Mouse (Mus musculus) hindbrain, embryonic 11.5 days (tissue): ENCODE data around the gene Ybx2. TPM values are rescaled to one million over a fixed set of nuclear protein-coding genes. Genes with fewer than 3 reads are reported as not detected.

ENCODE experiments used
- ATAC-seq: fragments of 200-750 bp; cut with Nextera tagmentation; 2 replicates; pipeline ENCODE4 v1.8.0; 2017; ENCODE audit warnings: mild to moderate bottlenecking, moderate TSS enrichment, moderate library complexity; ENCODE audit not compliant: low FRiP score
- DNase-seq: peaks from one replicate; pipeline ENCODE4 v3.0.0-alpha.2; 2015; ENCODE audit warnings: low spot score
- H3K27ac ChIP-seq: fragments of 300-500 bp; sonication (generic); 2 replicates; pipeline ENCODE4 v1.5.1; 2014; ENCODE audit warnings: mild to moderate bottlenecking, low read depth, low read length
- H3K27me3 ChIP-seq: fragments of 300-500 bp; sonication (generic); 2 replicates; pipeline ENCODE4 v1.6.1; 2014; ENCODE audit warnings: mild to moderate bottlenecking, low read length, moderate library complexity, mixed read lengths; ENCODE audit not compliant: control insufficient read depth, insufficient read depth
- H3K36me3 ChIP-seq: fragments of 300-500 bp; sonication (generic); 2 replicates; pipeline ENCODE4 v1.6.1; 2014; ENCODE audit warnings: mild to moderate bottlenecking, low read length, moderate library complexity, mixed read lengths; ENCODE audit not compliant: control insufficient read depth, insufficient read depth
- H3K4me1 ChIP-seq: fragments of 300-500 bp; sonication (generic); replicated peaks from 2 replicates; pipeline ENCODE4 v1.6.1; 2014; ENCODE audit warnings: low read length, mixed read lengths; ENCODE audit not compliant: control insufficient read depth, insufficient read depth
- H3K4me2 ChIP-seq: fragments of 300-500 bp; sonication (generic); replicated peaks from 2 replicates; pipeline ENCODE4 v1.6.1; 2014; ENCODE audit warnings: mild to moderate bottlenecking, low read depth, low read length
- H3K4me3 ChIP-seq: fragments of 300-500 bp; sonication (generic); 2 replicates; pipeline ENCODE4 v1.5.1; 2014; ENCODE audit warnings: low read depth, low read length
- H3K9ac ChIP-seq: fragments of 300-500 bp; sonication (generic); 2 replicates; pipeline ENCODE4 v1.6.1; 2014; ENCODE audit warnings: low read depth, low read length
- H3K9me3 ChIP-seq: fragments of 300-500 bp; sonication (generic); 2 replicates; pipeline ENCODE4 v1.6.1; 2016; ENCODE audit warnings: low read length; ENCODE audit not compliant: control insufficient read depth
- WGBS: fragments of 180-500 bp; shearing (Covaris S2); extraction: QIAGEN DNeasy Blood & Tissue Kit; methylation state at CpG from one replicate; pipeline ENCODE4 v1.1.7; 2014; 5-methylcytosine and 5-hydroxymethylcytosine counted together
- polyA plus RNA-seq: library from polyadenylated mRNA; unstranded; fragments of >200 nt; fragmentation: Nextera tagmentation; extraction: Ambion mirVana; gene quantifications from 2 replicates; pipeline ENCODE4 v1.2.1, GENCODE M21; 2014

Ybx2 gene
- polyA plus RNA-seq, 1 experiment from 2014 or later: 4.8 TPM

DNA sequence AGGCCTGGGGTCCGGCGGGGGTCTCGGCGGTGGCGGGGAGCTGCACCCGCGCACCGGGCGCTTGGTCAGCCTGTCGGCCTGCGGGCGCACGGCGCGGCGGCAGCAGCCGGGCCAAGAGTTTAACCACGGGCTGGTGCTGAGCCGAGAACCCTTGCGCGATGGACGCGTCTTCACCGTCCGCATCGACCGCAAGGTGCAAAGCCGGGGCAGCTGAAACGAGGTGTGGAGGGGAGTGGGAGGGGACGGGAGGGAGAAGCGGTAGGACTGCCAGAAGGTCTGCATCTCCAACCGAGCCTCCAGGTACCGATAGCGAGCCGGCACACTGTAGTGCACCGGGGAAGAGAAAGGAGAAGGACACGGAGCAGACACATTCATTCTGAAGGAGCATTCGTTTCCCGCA lies 33.6 kb upstream of the Ybx2 start:
- Histone ChIP-seq H3K9me3 (no peaks in the 10 kb centered on the region), H3K4me1 (peaks cover 14% of the 10 kb centered on the region), H3K27ac (peak overlapping the region; percentile 96), H3K4me3 (peak overlapping the region; percentile 92), H3K36me3 (peaks cover 17% of the 10 kb centered on the region), H3K4me2 (peak overlapping the region; percentile 97), H3K27me3 (no peaks in the 10 kb centered on the region), H3K9ac (peak overlapping the region; percentile 96)
- WGBS: 0% methylated on average over 34 of the region's 39 CpGs
- DNase-seq: no peak
- peak; percentile 34; the same call in 1 of the 2 replicates for ATAC-seq

DNA sequence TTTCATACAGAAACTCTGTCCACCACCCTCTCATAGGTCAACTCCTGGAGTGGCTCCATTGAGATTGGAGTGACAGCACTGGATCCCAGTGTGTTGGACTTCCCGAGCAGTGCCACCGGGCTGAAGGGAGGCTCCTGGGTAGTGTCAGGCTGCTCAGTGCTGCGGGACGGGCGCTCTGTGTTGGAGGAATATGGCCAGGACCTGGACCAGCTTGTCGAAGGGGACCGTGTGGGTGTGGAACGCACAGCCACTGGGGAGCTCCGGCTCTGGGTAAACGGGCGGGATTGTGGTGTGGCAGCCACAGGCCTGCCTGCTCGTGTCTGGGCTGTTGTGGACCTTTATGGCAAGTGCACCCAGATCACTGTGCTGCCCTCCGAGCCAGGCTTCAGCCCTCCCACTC lies 32.6 kb upstream of the Ybx2 start:
- H3K9ac ChIP-seq: no peak overlapping the region
- H3K9me3 ChIP-seq: no peaks in the 10 kb centered on the region
- peak overlapping the region; percentile 92 for H3K4me3 ChIP-seq
- no peaks in the 10 kb centered on the region for H3K27me3 ChIP-seq
- H3K4me2 ChIP-seq: peak overlapping the region; percentile 97
- ATAC-seq: no peak
- peaks cover 21% of the 10 kb centered on the region for H3K36me3 ChIP-seq
- DNase-seq: no peak
- no peak overlapping the region for H3K27ac ChIP-seq
- H3K4me1 ChIP-seq: peaks cover 14% of the 10 kb centered on the region
- 91% methylated on average over 12 of the region's 13 CpGs for WGBS

DNA sequence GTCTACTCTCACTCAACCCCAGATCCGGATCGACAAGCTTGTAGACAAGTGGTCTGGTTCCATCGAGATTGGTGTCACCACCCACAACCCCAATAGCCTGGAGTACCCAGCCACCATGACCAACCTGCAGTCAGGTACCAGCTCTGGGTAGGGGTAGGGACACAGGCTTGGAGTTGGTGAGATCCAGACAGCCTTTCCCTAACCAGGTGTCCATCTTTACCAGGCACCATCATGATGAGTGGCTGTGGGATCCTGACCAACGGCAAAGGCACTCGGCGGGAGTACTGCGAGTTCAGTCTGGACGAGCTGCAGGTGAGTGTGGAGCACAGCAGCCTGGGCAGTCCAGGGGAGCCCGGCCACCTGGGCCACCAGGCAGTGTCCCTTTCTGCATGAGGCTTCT lies 31.3 kb upstream of the Ybx2 start:
- Histone ChIP-seq H3K4me3 (no peak overlapping the region), H3K4me1 (peaks cover 12% of the 10 kb centered on the region), H3K9ac (no peak overlapping the region), H3K4me2 (no peak overlapping the region), H3K27me3 (no peaks in the 10 kb centered on the region), H3K27ac (no peak overlapping the region), H3K9me3 (no peaks in the 10 kb centered on the region), H3K36me3 (peaks cover 24% of the 10 kb centered on the region)
- ATAC-seq (no peak), DNase-seq (no peak)
- WGBS: 91% methylated on average over 9 of the region's 9 CpGs

DNA sequence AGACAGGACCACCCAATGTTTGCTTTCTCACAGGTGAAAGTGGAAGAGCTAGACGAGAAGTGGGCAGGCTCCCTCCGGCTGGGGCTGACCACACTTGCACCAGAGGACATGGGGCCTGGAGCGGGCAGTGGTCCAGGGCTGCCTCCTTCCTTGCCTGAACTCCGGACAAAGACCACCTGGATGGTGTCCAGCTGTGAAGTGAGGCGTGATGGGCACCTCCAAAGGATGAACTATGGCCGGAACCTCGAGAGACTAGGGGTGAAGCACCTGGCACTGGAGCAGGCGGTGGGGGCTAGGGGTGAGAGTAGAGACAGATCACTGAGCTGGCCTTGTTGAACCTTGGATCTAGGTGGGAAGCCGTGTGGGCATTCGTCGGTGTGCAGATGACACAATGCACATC lies 27.0 kb upstream of the Ybx2 start:
- Histone ChIP-seq H3K27me3 (no peaks in the 10 kb centered on the region), H3K4me2 (no peak overlapping the region), H3K4me1 (0 out of 2 replicates have a peak, but pooled peaks cover 3% of the 10 kb centered on the region), H3K9me3 (no peaks in the 10 kb centered on the region), H3K9ac (no peak overlapping the region), H3K36me3 (peaks cover 40% of the 10 kb centered on the region), H3K4me3 (no peak overlapping the region), H3K27ac (no peak overlapping the region)
- DNase-seq (no peak), ATAC-seq (no peak)
- 96% methylated on average over 11 of the region's 11 CpGs for WGBS

DNA sequence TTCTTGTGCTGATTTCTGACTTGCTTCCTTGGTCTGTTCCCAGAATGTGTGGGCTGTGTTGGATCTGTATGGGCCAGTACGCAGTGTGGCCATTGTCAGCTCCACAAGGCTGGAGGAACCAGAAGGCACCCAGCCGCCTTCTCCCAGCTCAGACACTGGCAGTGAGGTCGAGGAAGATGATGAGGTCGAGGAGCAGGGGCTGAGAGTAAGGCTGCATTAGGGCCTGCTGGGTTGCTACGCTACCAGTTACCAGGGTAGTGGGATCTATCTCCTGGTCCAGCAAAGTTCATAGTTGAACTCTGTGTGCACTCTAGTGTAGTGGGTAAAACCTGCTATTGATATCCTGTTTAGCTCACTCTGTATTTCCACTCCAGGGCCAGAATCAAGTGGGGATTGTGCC lies 26.4 kb upstream of the Ybx2 start:
- H3K4me3 ChIP-seq: no peak overlapping the region
- H3K9me3 ChIP-seq: no peaks in the 10 kb centered on the region
- peaks cover 40% of the 10 kb centered on the region for H3K36me3 ChIP-seq
- H3K4me1 ChIP-seq: 0 out of 2 replicates have a peak, but pooled peaks cover 3% of the 10 kb centered on the region
- WGBS: 86% methylated on average over 5 of the region's 5 CpGs
- DNase-seq (no peak), ATAC-seq (no peak)
- H3K27me3 ChIP-seq: no peaks in the 10 kb centered on the region
- H3K4me2 ChIP-seq: no peak overlapping the region
- no peak overlapping the region for H3K27ac ChIP-seq
- no peak overlapping the region for H3K9ac ChIP-seq

DNA sequence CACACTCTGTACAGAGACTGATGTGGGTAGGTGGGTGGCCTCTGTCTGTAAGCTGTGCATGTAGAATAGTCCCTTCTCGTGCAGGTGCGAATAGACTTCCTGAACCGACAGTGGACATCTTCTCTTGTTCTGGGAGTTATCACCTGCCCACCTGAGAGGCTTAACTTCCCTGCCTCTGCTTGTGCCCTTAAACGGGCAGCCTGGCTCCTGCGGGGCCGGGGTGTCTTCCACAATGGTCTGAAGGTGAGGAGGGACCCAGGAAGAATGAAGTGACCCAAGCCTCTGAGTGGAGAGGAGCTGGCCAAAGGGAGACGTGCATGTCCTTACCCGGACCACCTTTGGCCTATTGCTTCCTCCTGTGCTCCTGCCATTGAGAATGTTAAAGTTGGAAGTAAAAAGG lies 25.4 kb upstream of the Ybx2 start:
- ATAC-seq: no peak
- Histone ChIP-seq H3K27me3 (no peaks in the 10 kb centered on the region), H3K4me2 (no peak overlapping the region), H3K9me3 (no peaks in the 10 kb centered on the region), H3K36me3 (peaks cover 36% of the 10 kb centered on the region), H3K4me1 (peaks cover 10% of the 10 kb centered on the region; the same call in 1 of the 2 replicates), H3K27ac (no peak overlapping the region), H3K4me3 (no peak overlapping the region), H3K9ac (no peak overlapping the region)
- no peak for DNase-seq
- 95% methylated on average over 8 of the region's 8 CpGs for WGBS

DNA sequence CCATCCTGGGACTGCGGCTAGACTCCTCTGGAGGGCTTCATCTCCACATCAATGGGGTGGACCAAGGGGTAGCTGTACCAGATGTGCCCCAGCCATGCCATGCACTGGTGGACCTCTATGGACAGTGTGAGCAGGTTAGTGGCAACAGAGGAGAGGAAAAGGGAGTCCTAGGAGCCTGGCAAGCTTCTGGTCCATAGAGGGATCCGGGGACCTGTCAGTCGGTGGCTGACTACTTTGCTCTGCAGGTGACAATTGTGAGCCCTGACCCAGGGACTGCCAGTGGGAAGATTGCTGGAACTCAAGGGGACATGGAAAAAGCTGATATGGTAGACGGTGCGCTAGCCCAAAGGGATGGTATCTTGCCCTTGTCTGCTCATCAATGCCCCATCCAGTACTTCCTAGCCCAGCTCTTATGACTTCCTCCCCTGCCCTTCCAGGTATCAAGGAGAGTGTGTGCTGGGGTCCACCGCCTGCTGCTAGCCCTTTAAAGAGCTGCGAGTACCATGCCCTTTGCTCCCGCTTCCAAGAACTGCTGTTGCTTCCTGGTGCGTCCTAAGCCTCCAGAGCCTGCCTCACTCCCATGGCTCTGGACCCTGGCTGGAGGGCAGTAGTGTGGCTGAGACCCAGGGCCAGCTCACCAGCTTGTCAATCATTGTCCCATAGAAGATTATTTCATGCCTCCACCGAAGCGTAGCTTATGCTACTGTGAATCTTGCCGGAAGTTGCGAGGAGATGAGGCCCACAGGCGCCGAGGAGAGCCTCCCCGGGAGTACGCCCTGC lies 24.6 kb upstream of the Ybx2 start:
- Histone ChIP-seq H3K9ac (no peak overlapping the region), H3K27me3 (no peaks in the 10 kb centered on the region), H3K36me3 (peaks cover 34% of the 10 kb centered on the region), H3K4me2 (no peak overlapping the region), H3K4me1 (peaks cover 11% of the 10 kb centered on the region), H3K4me3 (no peak overlapping the region), H3K9me3 (no peaks in the 10 kb centered on the region), H3K27ac (no peak overlapping the region)
- DNase-seq (no peak), ATAC-seq (no peak)
- 91% methylated on average over 17 of the region's 17 CpGs for WGBS

DNA sequence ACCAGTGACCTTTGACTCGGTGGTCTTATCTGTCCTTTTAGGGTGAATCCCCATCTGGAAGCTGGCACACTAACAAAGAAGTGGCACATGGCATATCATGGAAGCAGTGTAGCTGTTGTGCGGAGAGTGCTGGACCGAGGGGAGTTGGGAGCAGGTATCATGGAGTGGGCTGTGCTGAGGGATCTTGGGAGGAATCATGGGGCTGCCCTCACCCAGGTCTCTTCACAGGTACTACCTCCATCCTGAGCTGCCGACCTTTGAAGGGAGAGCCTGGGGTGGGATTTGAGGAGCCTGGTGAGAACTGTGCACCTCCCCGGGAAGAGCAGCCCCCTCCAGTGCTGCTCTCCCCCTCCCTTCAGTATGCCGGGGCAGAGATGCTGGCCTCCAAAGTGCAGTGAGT lies 23.9 kb upstream of the Ybx2 start:
- H3K4me1 ChIP-seq: peaks cover 11% of the 10 kb centered on the region
- no peak overlapping the region for H3K9ac ChIP-seq
- H3K4me2 ChIP-seq: no peak overlapping the region
- ATAC-seq (no peak), DNase-seq (no peak)
- H3K27ac ChIP-seq: no peak overlapping the region
- 92% methylated on average over 6 of the region's 6 CpGs for WGBS
- H3K9me3 ChIP-seq: no peaks in the 10 kb centered on the region
- peaks cover 35% of the 10 kb centered on the region for H3K36me3 ChIP-seq
- H3K4me3 ChIP-seq: no peak overlapping the region
- no peaks in the 10 kb centered on the region for H3K27me3 ChIP-seq
